Mouse (Mus musculus) heart, embryonic 16.5 days (tissue): ENCODE data around the gene Sectm1a. TPM values are rescaled to one million over a fixed set of nuclear protein-coding genes. Genes with fewer than 3 reads are reported as not detected.

Source experiments
- ATAC-seq: fragments of 200-750 bp; cut with Nextera tagmentation; replicated peaks from 2 replicates; pipeline ENCODE4 v1.8.0; 2017; ENCODE audit warnings: moderate number of reproducible peaks; ENCODE audit not compliant: insufficient read depth, low FRiP score; ENCODE audit errors: extremely low read depth
- H3K27ac ChIP-seq: fragments of 300-500 bp; sonication (generic); 2 replicates; pipeline ENCODE4 v1.5.1; 2014; ENCODE audit warnings: mild to moderate bottlenecking, low read length, control low read depth, moderate library complexity
- H3K27me3 ChIP-seq: fragments of 300-500 bp; sonication (generic); 2 replicates; pipeline ENCODE4 v1.6.1; 2014; ENCODE audit warnings: low read length, mixed read lengths; ENCODE audit not compliant: control insufficient read depth, insufficient read depth
- H3K36me3 ChIP-seq: fragments of 300-500 bp; sonication (generic); 2 replicates; pipeline ENCODE4 v1.6.1; 2014; ENCODE audit not compliant: control insufficient read depth, insufficient read depth
- H3K4me1 ChIP-seq: fragments of 300-500 bp; sonication (generic); 2 replicates; pipeline ENCODE4 v1.6.1; 2014; ENCODE audit warnings: low read length, mixed read lengths; ENCODE audit not compliant: control insufficient read depth, insufficient read depth
- H3K4me2 ChIP-seq: fragments of 300-500 bp; sonication (generic); 2 replicates; pipeline ENCODE4 v1.6.1; 2014; ENCODE audit warnings: low read depth, mild to moderate bottlenecking, control low read depth, low read length
- H3K4me3 ChIP-seq: fragments of 300-500 bp; sonication (generic); 2 replicates; pipeline ENCODE4 v1.5.1; 2014; ENCODE audit warnings: mild to moderate bottlenecking, control low read depth, low read length
- H3K9ac ChIP-seq: fragments of 300-500 bp; sonication (generic); 2 replicates; pipeline ENCODE4 v1.6.1; 2014; ENCODE audit warnings: low read length, control low read depth
- H3K9me3 ChIP-seq: fragments of 300-500 bp; sonication (generic); replicated peaks from 2 replicates; pipeline ENCODE4 v1.6.1; 2016; ENCODE audit warnings: low read length; ENCODE audit not compliant: control insufficient read depth
- WGBS: fragments of 180-500 bp; shearing (Covaris S2); extraction: QIAGEN DNeasy Blood & Tissue Kit; methylation state at CpG from one replicate; pipeline ENCODE4 v1.1.7; 2014; 5-methylcytosine and 5-hydroxymethylcytosine counted together
- polyA plus RNA-seq: library from polyadenylated mRNA; unstranded; fragments of >200 nt; fragmentation: Nextera tagmentation; extraction: Ambion mirVana; gene quantifications from 2 replicates; pipeline ENCODE4 v1.2.1, GENCODE M21; 2015

The Sectm1a gene
- 0.44 and 0.51 TPM in 2 replicates for polyA plus RNA-seq

- H3K4me3 ChIP-seq = no peak within 1 kb of the TSS
- 67% methylated on average over 3 of the region's 3 CpGs for WGBS
- H3K9me3 ChIP-seq = no peaks in the 10 kb centered on the region
- H3K4me1 ChIP-seq = no peaks in the 10 kb centered on the region
- ATAC-seq = peak; percentile 37; the same call in 1 of the 2 replicates
- H3K27me3 ChIP-seq = no peaks in the 10 kb centered on the region
- H3K9ac ChIP-seq = no peak within 1 kb of the TSS
- H3K4me2 ChIP-seq = no peak within 1 kb of the TSS
- no peaks in the 10 kb centered on the region for H3K36me3 ChIP-seq
- H3K27ac ChIP-seq = no peak within 1 kb of the TSS
Observed at GRCm38 (mm10) chr11:121081120-121081519, at the start of gene Sectm1a. Gene Sectm1a, minus strand, starts transcription at chr11:121081220.

GRCm38 (mm10) chr11:121129616-121130015 lies 48.6 kb upstream of the Sectm1a start:
- 49% methylated on average over 1 of the region's 1 CpGs for WGBS
- H3K27ac ChIP-seq = no peak overlapping the region
- H3K27me3 ChIP-seq = no peaks in the 10 kb centered on the region
- H3K36me3 ChIP-seq = no peaks in the 10 kb centered on the region
- no peak for ATAC-seq
- no peak overlapping the region for H3K4me2 ChIP-seq
- no peak overlapping the region for H3K9ac ChIP-seq
- no peaks in the 10 kb centered on the region for H3K9me3 ChIP-seq
- H3K4me1 ChIP-seq = peaks cover 4% of the 10 kb centered on the region; the same call in 1 of the 2 replicates
- no peak overlapping the region for H3K4me3 ChIP-seq

GRCm38 (mm10) chr11:121127441-121127840 lies 46.4 kb upstream of the Sectm1a start:
- Histone ChIP-seq H3K27ac (no peak overlapping the region), H3K4me3 (no peak overlapping the region), H3K27me3 (no peaks in the 10 kb centered on the region), H3K36me3 (no peaks in the 10 kb centered on the region), H3K4me2 (no peak overlapping the region), H3K9ac (no peak overlapping the region), H3K9me3 (no peaks in the 10 kb centered on the region), H3K4me1 (peaks cover 6% of the 10 kb centered on the region)
- 82% methylated on average over 3 of the region's 3 CpGs for WGBS
- no peak for ATAC-seq

- Histone ChIP-seq H3K9ac (no peak overlapping the region), H3K4me3 (no peak overlapping the region), H3K27me3 (no peaks in the 10 kb centered on the region), H3K4me1 (peaks cover 16% of the 10 kb centered on the region), H3K4me2 (no peak overlapping the region), H3K36me3 (no peaks in the 10 kb centered on the region), H3K27ac (no peak overlapping the region), H3K9me3 (no peaks in the 10 kb centered on the region)
- no peak for ATAC-seq
- WGBS = 67% methylated on average over 1 of the region's 1 CpGs
Observed at GRCm38 (mm10) chr11:121126395-121126794, 45.4 kb upstream of the Sectm1a start.

DNA sequence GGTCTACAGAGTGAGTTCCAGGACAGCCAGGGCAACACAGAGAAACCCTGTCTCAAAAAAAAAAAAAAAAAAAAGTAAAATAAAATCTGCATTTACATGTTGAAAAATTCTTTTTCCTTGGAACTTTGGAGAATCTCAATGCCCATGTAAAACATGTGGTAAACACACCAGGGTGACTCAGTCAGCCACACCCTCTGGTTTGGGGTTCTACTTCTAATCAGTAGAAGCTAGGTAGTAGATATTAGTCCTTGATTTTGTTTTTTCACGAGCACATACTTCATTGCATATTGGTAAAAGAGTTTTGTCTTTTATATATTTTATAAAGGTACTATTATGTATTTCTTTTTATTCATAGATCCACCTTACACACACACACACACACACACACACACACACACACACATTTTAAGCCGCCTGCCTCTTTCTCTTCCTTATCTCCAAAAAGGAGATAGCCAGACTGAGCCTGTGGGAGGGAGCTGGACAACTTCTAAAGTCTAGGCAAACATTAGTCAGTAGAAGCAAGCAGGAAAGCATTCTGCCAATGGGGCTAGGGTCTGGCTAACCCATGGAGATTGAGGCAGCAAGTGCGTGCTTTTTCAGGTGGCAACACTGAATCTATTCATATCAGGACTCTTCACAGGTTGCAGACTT lies 44.6 kb upstream of the Sectm1a start:
- peaks cover 21% of the 10 kb centered on the region for H3K4me1 ChIP-seq
- no peak for ATAC-seq
- no peaks in the 10 kb centered on the region for H3K9me3 ChIP-seq
- H3K4me3 ChIP-seq = no peak overlapping the region
- WGBS = 59% methylated on average over 3 of the region's 3 CpGs
- H3K4me2 ChIP-seq = no peak overlapping the region
- H3K27ac ChIP-seq = no peak overlapping the region
- H3K36me3 ChIP-seq = no peaks in the 10 kb centered on the region
- no peaks in the 10 kb centered on the region for H3K27me3 ChIP-seq
- H3K9ac ChIP-seq = no peak overlapping the region

DNA sequence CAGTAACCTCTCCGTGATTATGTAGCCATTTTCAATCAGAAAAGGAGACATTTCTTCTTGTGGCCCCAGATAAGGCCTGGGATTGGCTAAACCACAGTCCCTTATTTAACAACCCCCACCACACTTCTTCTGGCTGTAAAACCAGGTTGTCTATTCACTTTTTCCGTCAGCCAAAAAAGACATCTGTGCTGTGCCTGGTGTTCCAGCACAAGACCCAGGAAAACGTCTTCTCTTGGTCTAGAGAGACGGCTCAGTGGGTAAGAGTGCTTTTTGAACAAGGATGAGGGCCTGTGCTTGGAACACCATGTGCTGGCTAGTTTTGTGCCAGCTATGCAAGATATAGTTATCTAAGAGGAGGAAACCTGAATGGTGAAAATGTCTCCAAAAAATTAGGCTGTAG lies 42.4 kb upstream of the Sectm1a start:
- Histone ChIP-seq H3K4me2 (no peak overlapping the region), H3K9ac (no peak overlapping the region), H3K4me3 (no peak overlapping the region), H3K4me1 (peaks cover 21% of the 10 kb centered on the region), H3K9me3 (no peaks in the 10 kb centered on the region), H3K27me3 (no peaks in the 10 kb centered on the region), H3K36me3 (no peaks in the 10 kb centered on the region), H3K27ac (no peak overlapping the region)
- no peak for ATAC-seq
- 89% methylated on average over 4 of the region's 4 CpGs for WGBS

GRCm38 (mm10) chr11:121122024-121122670 lies 41.1 kb upstream of the Sectm1a start:
- WGBS = 10% methylated on average over 2 of the region's 2 CpGs
- H3K36me3 ChIP-seq = no peaks in the 10 kb centered on the region
- no peak overlapping the region for H3K9ac ChIP-seq
- peaks cover 21% of the 10 kb centered on the region for H3K4me1 ChIP-seq
- ATAC-seq = no peak
- H3K27me3 ChIP-seq = no peaks in the 10 kb centered on the region
- H3K4me2 ChIP-seq = no peak overlapping the region
- no peak overlapping the region for H3K4me3 ChIP-seq
- H3K27ac ChIP-seq = peak overlapping the region; percentile 68
- no peaks in the 10 kb centered on the region for H3K9me3 ChIP-seq

DNA sequence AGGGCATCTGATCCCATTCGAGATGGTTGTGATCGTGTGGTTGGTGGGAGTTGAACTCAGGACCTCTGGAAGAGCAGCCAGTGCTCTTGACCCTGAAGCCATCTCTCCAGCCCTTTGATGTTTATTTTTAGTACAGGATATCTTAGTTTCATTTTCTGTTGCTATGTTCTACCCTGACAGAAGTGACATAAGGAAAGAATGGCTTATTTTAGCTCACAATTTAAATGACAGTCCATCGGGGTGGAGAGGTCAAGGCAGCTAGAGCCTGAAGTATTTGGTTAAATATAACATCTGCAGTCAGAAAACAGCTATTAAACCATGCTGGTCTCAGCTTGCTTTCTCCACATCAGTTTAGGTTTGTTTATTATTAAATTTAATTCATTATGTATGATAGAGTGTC lies 40.1 kb upstream of the Sectm1a start:
- 32% methylated on average over 3 of the region's 3 CpGs for WGBS
- Histone ChIP-seq H3K27me3 (no peaks in the 10 kb centered on the region), H3K9me3 (no peaks in the 10 kb centered on the region), H3K4me3 (no peak overlapping the region), H3K27ac (peak overlapping the region; percentile 68; the same call in 1 of the 2 replicates), H3K9ac (no peak overlapping the region), H3K4me2 (no peak overlapping the region), H3K36me3 (no peaks in the 10 kb centered on the region), H3K4me1 (peaks cover 21% of the 10 kb centered on the region)
- ATAC-seq = 0 out of 2 replicates have a peak, but pooled peaks have one; percentile 18

- Histone ChIP-seq H3K9ac (no peak within 1 kb of the TSS), H3K9me3 (no peaks in the 10 kb centered on the region), H3K27me3 (no peaks in the 10 kb centered on the region), H3K27ac (no peak within 1 kb of the TSS), H3K4me1 (peaks cover 17% of the 10 kb centered on the region), H3K4me2 (no peak within 1 kb of the TSS), H3K36me3 (no peaks in the 10 kb centered on the region), H3K4me3 (no peak within 1 kb of the TSS)
- WGBS = 81% methylated on average over 3 of the region's 3 CpGs
- no peak for ATAC-seq
Observed at GRCm38 (mm10) chr11:121118577-121118976, 37.6 kb upstream of the Sectm1a start, which contains the start of gene Tex19.2. Gene Tex19.2, minus strand, starts transcription at chr11:121118677.
